Mouse (Mus musculus): Measurements from ENCODE around the gene Olfr183. TPM values are rescaled to one million over a fixed set of nuclear protein-coding genes. Genes with fewer than 3 reads are reported as not detected.

Gene Olfr183
- polyA plus RNA-seq (2012; rRNA removed): not detected in 2 replicates

DNA sequence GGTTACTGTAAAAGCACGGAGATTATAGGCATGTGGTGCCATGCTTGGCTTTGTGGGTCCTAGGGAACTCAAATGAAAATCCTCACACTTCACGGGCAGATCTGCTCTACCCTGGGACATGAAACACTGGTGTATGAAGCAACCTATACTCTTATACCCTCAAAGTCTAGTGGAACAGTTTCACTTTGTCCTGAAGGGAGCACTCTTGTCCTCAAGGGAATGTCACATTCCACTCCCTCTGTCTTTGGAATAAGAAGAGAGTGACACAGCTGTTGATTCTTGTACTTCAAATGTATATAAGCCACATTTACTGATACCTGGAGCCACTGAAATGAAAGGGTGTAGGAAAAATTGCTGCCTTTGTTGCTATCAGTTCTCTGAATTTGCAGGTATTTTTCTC lies at the start of gene Olfr183:
Olfr183 (plus strand) TSS at position 301 of the 400 bp plus-strand sequence.

DNA sequence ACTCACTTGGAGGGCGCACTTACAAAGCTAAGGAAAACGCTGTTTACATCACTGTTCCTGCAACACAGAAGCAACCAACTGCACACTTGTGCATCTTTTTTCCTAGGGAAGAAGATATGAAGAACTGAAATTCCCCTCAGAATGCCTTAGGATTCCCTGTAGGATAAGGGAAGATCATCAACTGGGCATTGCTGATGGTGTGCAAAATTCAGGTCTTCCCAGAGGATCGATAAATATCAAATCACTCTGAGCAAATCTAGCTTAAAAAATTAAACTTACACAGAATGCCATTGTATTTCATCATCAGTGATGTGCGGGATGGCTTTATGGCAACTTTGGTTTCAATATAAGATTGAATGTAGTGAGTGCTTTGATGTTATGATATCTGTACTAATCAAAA lies 35.0 kb downstream of the Olfr183 start, which contains the start of gene Olfr186:
Olfr186 (minus strand) TSS at position 101 of the 400 bp plus-strand sequence.

GRCm38 (mm10) chr16:59039710-59040109 lies 44.6 kb downstream of the Olfr183 start, which contains the start of gene Olfr187:
Gene Olfr187 (minus strand): TSS chr16:59039767.

Other genes with a start within 250 kb of the Olfr183 start
- not detected in 2 replicates for gene Olfr172, start 232.2 kb upstream of the Olfr183 start, polyA plus RNA-seq (2012; rRNA removed)
- not detected in 2 replicates for gene Olfr173, start 195.1 kb upstream of the Olfr183 start, polyA plus RNA-seq (2012; rRNA removed)
- gene Olfr175-ps1, start 168.6 kb upstream of the Olfr183 start, polyA plus RNA-seq (2012; rRNA removed): not detected in 2 replicates
- gene Olfr177, start 120.6 kb upstream of the Olfr183 start, polyA plus RNA-seq (2012; rRNA removed): not detected in 2 replicates
- gene Olfr178, start 103.3 kb upstream of the Olfr183 start, polyA plus RNA-seq (2012; rRNA removed): not detected in 2 replicates
- not detected in 2 replicates for gene Olfr181, start 66.6 kb upstream of the Olfr183 start, polyA plus RNA-seq (2012; rRNA removed)
- gene Olfr180, start 66.0 kb upstream of the Olfr183 start, polyA plus RNA-seq (2012; rRNA removed): not detected in 2 replicates
- gene Olfr186, start 34.9 kb downstream of the Olfr183 start, polyA plus RNA-seq (2012; rRNA removed): not detected in 2 replicates
- gene Olfr187, start 44.4 kb downstream of the Olfr183 start, polyA plus RNA-seq (2012; rRNA removed): not detected in 2 replicates
- gene Olfr190, start 82.6 kb downstream of the Olfr183 start, polyA plus RNA-seq (2012; rRNA removed): not detected in 2 replicates
- not detected in 2 replicates for gene Olfr191, start 94.5 kb downstream of the Olfr183 start, polyA plus RNA-seq (2012; rRNA removed)
- gene Olfr193, start 116.5 kb downstream of the Olfr183 start, polyA plus RNA-seq (2012; rRNA removed): not detected in 2 replicates
- gene Olfr194, start 125.7 kb downstream of the Olfr183 start, polyA plus RNA-seq (2012; rRNA removed): not detected in 2 replicates
- not detected in 2 replicates for gene Olfr195, start 151.7 kb downstream of the Olfr183 start, polyA plus RNA-seq (2012; rRNA removed)
- not detected in 2 replicates for gene Olfr196, start 175.1 kb downstream of the Olfr183 start, polyA plus RNA-seq (2012; rRNA removed)
- not detected in 2 replicates for gene Olfr198, start 208.2 kb downstream of the Olfr183 start, polyA plus RNA-seq (2012; rRNA removed)
- gene Olfr199, start 224.4 kb downstream of the Olfr183 start, polyA plus RNA-seq (2012; rRNA removed): not detected in 2 replicates

Data from liver, embryonic 14 days (tissue).